25 mouse cellular contexts compared by ENCODE assay signal in genomic region chr17:74088016-74088415, GRCm38 (mm10). TPM values are rescaled to one million over a fixed set of nuclear protein-coding genes. Genes with fewer than 3 reads are reported as not detected.
DNase-seq lines count a peak whose midpoint lies in the region; TF ChIP-seq lines count a peak whose summit lies in the region.
"Had no signal": no experiment of that assay in that cellular context is flagged by ENCODE, and none has a peak within 500 bp of the region (broad histone marks: within the 10 kb centered on the region; RNA-seq: fewer than 3 reads in every experiment).

No protein-coding gene starts in this region.

- TF ChIP-seq POLR2A in embryonic fibroblast, embryonic 13.5 days (IDR thresholded peaks at IDR 0.05; ENCODE audit: low read depth, low read length) = no peak

- no peak for TF ChIP-seq CTCF in embryonic fibroblast, embryonic 13.5 days (IDR thresholded peaks at IDR 0.05; ENCODE audit: borderline replicate concordance, insufficient read depth, low read length)

- H3K4me1 ChIP-seq in embryonic fibroblast, embryonic 13.5 days (ENCODE audit: control insufficient read depth, insufficient read depth, low read length) = peaks cover 6% of the 10 kb centered on the region; the same call in 1 of the 2 replicates
- H3K4me1 ChIP-seq: embryonic facial prominence, embryonic 12.5 days; forebrain, embryonic 12.5 days; heart, embryonic 10.5 days; hindbrain, embryonic 12.5 days had no signal

- no peak overlapping the region for H3K4me3 ChIP-seq in embryonic fibroblast, embryonic 13.5 days (ENCODE audit: insufficient read depth, low read length)
- H3K4me3 ChIP-seq: embryonic facial prominence, embryonic 12.5 days; forebrain, embryonic 12.5 days; heart, embryonic 10.5 days; hindbrain, embryonic 12.5 days had no signal

- DNase-seq in 3134 (ENCODE audit: extremely low read depth, insufficient read length, low spot score) = peak; percentile 52
- peak; percentile 91 to 95 for DNase-seq in adrenal gland, adult (ENCODE audit: inconsistent age in 2 of 2, low spot score in 1 of 2)
- peak; percentile 76 for DNase-seq in adrenal gland, postnatal 10 days
- DNase-seq in layer of hippocampus, postnatal 10 days (ENCODE audit: low spot score in 2 of 2) = no peak
- no peak for DNase-seq in cerebellum, adult 18-20 months
- DNase-seq in thymus, postnatal 14 days = no peak
- DNase-seq: cerebellum, adult 2 months; cerebellum, postnatal 10 days; embryo, embryonic 11 days; gastrocnemius, postnatal 10 days; heart, adult 18-20 months; heart, postnatal 10 days; heart, postnatal 4 days had no signal

- peak overlapping the region; percentile 63; the same call in 1 of the 2 replicates for H3K27ac ChIP-seq in embryonic fibroblast, embryonic 13.5 days (ENCODE audit: insufficient read depth, low read length)
- H3K27ac ChIP-seq: embryonic facial prominence, embryonic 12.5 days; forebrain, embryonic 12.5 days; heart, embryonic 10.5 days; hindbrain, embryonic 12.5 days had no signal

RNA-seq across cellular contexts. Expression of gene Srd5a2, which starts 40.3 kb away (rescaled TPM):
- total RNA-seq in adrenal gland, postnatal 10 days (2021) = 10 to 100 TPM; 23.5 to 35.6 TPM
- polyA plus RNA-seq in embryonic fibroblast, embryonic 13.5 days (2011; ENCODE audit: insufficient read length, low read depth, missing spikeins) = not detected in 2 replicates
- under 1 TPM in 1 of 2 experiments, not detected in 1; 0.30 TPM for total RNA-seq in layer of hippocampus, postnatal 10 days (2021)
- total RNA-seq: common myeloid progenitor, adult 5-6 weeks; G1E; gastrocnemius, postnatal 10 days; gastrocnemius, postnatal 4 days; heart, adult 18-20 months; heart, postnatal 10 days; heart, postnatal 4 days had no signal
- polyA plus RNA-seq: cerebellum, adult 2 months; forebrain, embryonic 12.5 days; forebrain, embryonic 16.5 days; G1E; heart, embryonic 10.5 days; heart, embryonic 14.5 days; hindbrain, embryonic 12.5 days; inflammation-experienced regulatory T-cells, adult 6 months; intestine, postnatal 0 days had no signal

Comparison
In these comparisons a context has a peak if more than half of its experiments do, and no peak if none do; other contexts are left out.
1. DNase-seq: peak in 3134 (single experiment), adrenal gland, adult (2 of 2) and adrenal gland, postnatal 10 days (single experiment); none in layer of hippocampus, postnatal 10 days (0 of 2), cerebellum, adult 18-20 months (0 of 2) and thymus, postnatal 14 days (single experiment).
2. RNA of gene Srd5a2, which starts 40.3 kb away (total RNA-seq): 23.5 to 35.6 TPM in adrenal gland, postnatal 10 days; 0.30 TPM in layer of hippocampus, postnatal 10 days; every median in the first group is over 10 times any median in the second.